Mouse (Mus musculus) small intestine, adult 2 months (tissue): ENCODE data around the gene Rab11fip2. TPM values are rescaled to one million over a fixed set of nuclear protein-coding genes. Genes with fewer than 3 reads are reported as not detected.

Experiments
- H3K27ac ChIP-seq: fragments of 200-500 bp; 2 replicates; pipeline ENCODE4 v1.5.1; 2012; ENCODE audit warnings: low read depth, low read length, control low read depth, inconsistent platforms; ENCODE audit not compliant: insufficient read depth
- H3K27me3 ChIP-seq: fragments of 200-500 bp; 2 replicates; pipeline ENCODE4 v1.6.1; 2012; ENCODE audit warnings: mild to moderate bottlenecking, moderate library complexity, low read length, inconsistent platforms; ENCODE audit not compliant: control insufficient read depth, insufficient read depth
- H3K36me3 ChIP-seq: fragments of 200-500 bp; 2 replicates; pipeline ENCODE4 v1.6.1; 2012; ENCODE audit warnings: mild to moderate bottlenecking, low read length, control low read depth, inconsistent platforms; ENCODE audit not compliant: control insufficient read depth, insufficient read depth
- H3K4me1 ChIP-seq: fragments of 200-500 bp; 2 replicates; pipeline ENCODE4 v1.6.1; 2012; ENCODE audit warnings: low read length, inconsistent platforms, mixed read lengths; ENCODE audit not compliant: control insufficient read depth, insufficient read depth, insufficient read length
- H3K4me3 ChIP-seq: fragments of 200-500 bp; 2 replicates; pipeline ENCODE4 v1.5.1; 2012; ENCODE audit warnings: low read depth, mild to moderate bottlenecking, control low read depth, inconsistent platforms, low read length, moderate library complexity
- CTCF ChIP-seq: fragments of 200-500 bp; IDR thresholded peaks from 2 replicates; pipeline ENCODE4 v1.5.1; 2012; ENCODE audit warnings: low read depth, mild to moderate bottlenecking, control low read depth, inconsistent platforms, low read length, moderate library complexity, mixed read lengths; ENCODE audit not compliant: insufficient replicate concordance, insufficient read length; ENCODE audit errors: extremely low read depth
- POLR2A ChIP-seq: fragments of 200-500 bp; IDR thresholded peaks from 2 replicates; pipeline ENCODE4 v1.6.1; 2012; ENCODE audit warnings: low read depth, mild to moderate bottlenecking, control low read depth, inconsistent platforms, low read length, moderate library complexity
- WGBS: fragments of 180-500 bp; shearing (Covaris S2); methylation state at CpG from one replicate; pipeline ENCODE4 v1.1.7; 2018; 5-methylcytosine and 5-hydroxymethylcytosine counted together
- polyA plus RNA-seq: library from polyadenylated mRNA; depleted of rRNA; stranded (reverse); fragments of >200 nt; gene quantifications from 2 replicates; pipeline ENCODE4 v1.2.3, GENCODE M21; 2012

Rab11fip2 gene
- polyA plus RNA-seq, 1 experiment, result 0.42 TPM

GRCm38 (mm10) chr19:59889383-59889782 is 54.1 kb downstream of the Rab11fip2 start:
- no peaks in the 10 kb centered on the region for H3K4me1 ChIP-seq
- no peak overlapping the region for H3K4me3 ChIP-seq
- TF ChIP-seq CTCF (no peak), POLR2A (no peak)
- WGBS, result 81% methylated on average over 4 of the region's 4 CpGs
- H3K27me3 ChIP-seq, result no peaks in the 10 kb centered on the region
- H3K27ac ChIP-seq, result no peak overlapping the region
- H3K36me3 ChIP-seq, result no peaks in the 10 kb centered on the region

GRCm38 (mm10) chr19:59888846-59889245 is 54.6 kb downstream of the Rab11fip2 start:
- no peaks in the 10 kb centered on the region for H3K4me1 ChIP-seq
- TF ChIP-seq CTCF (no peak), POLR2A (no peak)
- no peak overlapping the region for H3K4me3 ChIP-seq
- H3K36me3 ChIP-seq, result no peaks in the 10 kb centered on the region
- 97% methylated on average over 2 of the region's 2 CpGs for WGBS
- H3K27ac ChIP-seq, result no peak overlapping the region
- H3K27me3 ChIP-seq, result no peaks in the 10 kb centered on the region

- H3K4me1 ChIP-seq, result no peaks in the 10 kb centered on the region
- no peaks in the 10 kb centered on the region for H3K36me3 ChIP-seq
- no peak overlapping the region for H3K27ac ChIP-seq
- H3K27me3 ChIP-seq, result no peaks in the 10 kb centered on the region
- TF ChIP-seq POLR2A, result no peak
- TF ChIP-seq CTCF, result no peak
- no peak overlapping the region for H3K4me3 ChIP-seq
- WGBS, result 78% methylated on average over 2 of the region's 2 CpGs
Measured at GRCm38 (mm10) chr19:59887866-59888265, 55.6 kb downstream of the Rab11fip2 start.

- no peak overlapping the region for H3K4me3 ChIP-seq
- no peak overlapping the region for H3K27ac ChIP-seq
- no peaks in the 10 kb centered on the region for H3K36me3 ChIP-seq
- no peaks in the 10 kb centered on the region for H3K27me3 ChIP-seq
- no peak for TF ChIP-seq POLR2A
- no peak for TF ChIP-seq CTCF
- H3K4me1 ChIP-seq, result no peaks in the 10 kb centered on the region
- 72% methylated on average over 2 of the region's 2 CpGs for WGBS
Measured at GRCm38 (mm10) chr19:59885301-59885700, 58.2 kb downstream of the Rab11fip2 start.

- no peak overlapping the region for H3K27ac ChIP-seq
- H3K36me3 ChIP-seq, result no peaks in the 10 kb centered on the region
- no peaks in the 10 kb centered on the region for H3K4me1 ChIP-seq
- no peak for TF ChIP-seq CTCF
- no peak for TF ChIP-seq POLR2A
- no peak overlapping the region for H3K4me3 ChIP-seq
- no peaks in the 10 kb centered on the region for H3K27me3 ChIP-seq
- 90% methylated on average over 2 of the region's 2 CpGs for WGBS
Measured at GRCm38 (mm10) chr19:59877238-59877637, 66.2 kb downstream of the Rab11fip2 start.

- Histone ChIP-seq H3K4me3 (no peak overlapping the region), H3K27ac (no peak overlapping the region), H3K4me1 (no peaks in the 10 kb centered on the region), H3K36me3 (no peaks in the 10 kb centered on the region), H3K27me3 (no peaks in the 10 kb centered on the region)
- WGBS, result 84% methylated on average over 9 of the region's 9 CpGs
- no peak for TF ChIP-seq CTCF
- no peak for TF ChIP-seq POLR2A
Measured at GRCm38 (mm10) chr19:59866666-59867065, 76.8 kb downstream of the Rab11fip2 start.

GRCm38 (mm10) chr19:59862423-59862822 is 81.0 kb downstream of the Rab11fip2 start:
- Histone ChIP-seq H3K27ac (no peak overlapping the region), H3K36me3 (no peaks in the 10 kb centered on the region)
- no peak for TF ChIP-seq POLR2A
- no peak for TF ChIP-seq CTCF

GRCm38 (mm10) chr19:59860799-59861198 is 82.7 kb downstream of the Rab11fip2 start:
- Histone ChIP-seq H3K27me3 (no peaks in the 10 kb centered on the region), H3K27ac (no peak overlapping the region), H3K4me3 (no peak overlapping the region), H3K36me3 (no peaks in the 10 kb centered on the region), H3K4me1 (no peaks in the 10 kb centered on the region)
- TF ChIP-seq CTCF (no peak), POLR2A (no peak)
- 79% methylated on average over 3 of the region's 3 CpGs for WGBS

More at GRCm38 (mm10) chr19:59862423-59862822, 81.0 kb downstream of the Rab11fip2 start:
- no peaks in the 10 kb centered on the region for H3K27me3 ChIP-seq
- H3K4me1 ChIP-seq, result no peaks in the 10 kb centered on the region
- no peak overlapping the region for H3K4me3 ChIP-seq
